Mouse (Mus musculus) G1E (cell line): ENCODE data around the gene Spag7.

ENCODE experiments used
- CTCF ChIP-seq: IDR thresholded peaks from 2 replicates; pipeline ENCODE4 v1.5.1; 2012; ENCODE audit warnings: low read depth, low read length, inconsistent platforms, mixed read lengths
- GATA1 ChIP-seq: IDR thresholded peaks from 2 replicates; pipeline ENCODE4 v1.6.1; 2012; ENCODE audit warnings: borderline replicate concordance, low read length, inconsistent platforms, mixed read lengths
- GATA2 ChIP-seq: IDR thresholded peaks from 2 replicates; pipeline ENCODE4 v1.6.1; 2012; ENCODE audit warnings: low read depth, low read length, inconsistent platforms, borderline replicate concordance
- TAL1 ChIP-seq: conservative IDR thresholded peaks from 2 replicates; pipeline ENCODE4 v1.6.1; 2012; ENCODE audit warnings: low read depth, low read length, inconsistent platforms, mixed read lengths

DNA sequence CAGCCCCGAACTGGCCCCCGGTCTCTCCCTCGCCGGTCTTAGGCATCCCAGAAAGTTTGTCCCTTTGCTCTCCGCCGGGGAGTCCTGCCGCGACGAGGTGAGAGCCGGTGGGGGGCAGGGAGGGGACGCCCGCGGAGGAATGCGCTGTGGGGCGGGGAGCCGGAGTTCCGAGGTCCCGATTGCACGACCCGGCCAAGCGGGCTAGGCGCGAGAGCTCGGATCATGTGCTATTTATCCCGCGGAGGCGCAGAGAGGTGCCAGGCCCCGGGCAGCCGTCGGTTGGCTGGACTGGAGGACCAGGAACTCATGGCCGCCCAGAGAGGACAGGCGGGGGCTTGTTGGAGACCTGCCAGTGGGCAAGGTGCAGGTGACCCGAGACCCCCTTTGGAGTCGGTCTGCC lies 31.4 kb upstream of the Spag7 start:
- no peak for TF ChIP-seq CTCF
- no peak for TF ChIP-seq GATA1
- no peak for TF ChIP-seq GATA2
- TF ChIP-seq TAL1: no peak
